Mouse (Mus musculus): ENCODE results near the gene Cadps2.

GRCm38 (mm10) chr6:23410256-23411049 is 428.8 kb downstream of the Cadps2 start:
- TF ChIP-seq CTCF (IDR thresholded peaks at IDR 0.05; ENCODE audit: low read depth, low read length): no peak
- TF ChIP-seq POLR2AphosphoS5 (IDR thresholded peaks at IDR 0.05; ENCODE audit: insufficient replicate concordance, low read depth, low read length): no peak
- no peak for TF ChIP-seq GATA1 (IDR thresholded peaks at IDR 0.05; ENCODE audit: borderline replicate concordance, low read length)
- TF ChIP-seq TAL1 (conservative IDR thresholded peaks at IDR 0.05; ENCODE audit: low read depth, low read length): no peak
- TF ChIP-seq GATA2 (IDR thresholded peaks at IDR 0.05; ENCODE audit: borderline replicate concordance, low read depth, low read length): no peak
